Mouse (Mus musculus) T-cell, adult 2 months (primary cell): Measurements from ENCODE around the gene Hlcs.

Experiments used
- DNase-seq: peaks from one replicate; pipeline ENCODE4 v3.0.0; 2022; ENCODE audit warnings: low spot score

The Hlcs gene

DNA sequence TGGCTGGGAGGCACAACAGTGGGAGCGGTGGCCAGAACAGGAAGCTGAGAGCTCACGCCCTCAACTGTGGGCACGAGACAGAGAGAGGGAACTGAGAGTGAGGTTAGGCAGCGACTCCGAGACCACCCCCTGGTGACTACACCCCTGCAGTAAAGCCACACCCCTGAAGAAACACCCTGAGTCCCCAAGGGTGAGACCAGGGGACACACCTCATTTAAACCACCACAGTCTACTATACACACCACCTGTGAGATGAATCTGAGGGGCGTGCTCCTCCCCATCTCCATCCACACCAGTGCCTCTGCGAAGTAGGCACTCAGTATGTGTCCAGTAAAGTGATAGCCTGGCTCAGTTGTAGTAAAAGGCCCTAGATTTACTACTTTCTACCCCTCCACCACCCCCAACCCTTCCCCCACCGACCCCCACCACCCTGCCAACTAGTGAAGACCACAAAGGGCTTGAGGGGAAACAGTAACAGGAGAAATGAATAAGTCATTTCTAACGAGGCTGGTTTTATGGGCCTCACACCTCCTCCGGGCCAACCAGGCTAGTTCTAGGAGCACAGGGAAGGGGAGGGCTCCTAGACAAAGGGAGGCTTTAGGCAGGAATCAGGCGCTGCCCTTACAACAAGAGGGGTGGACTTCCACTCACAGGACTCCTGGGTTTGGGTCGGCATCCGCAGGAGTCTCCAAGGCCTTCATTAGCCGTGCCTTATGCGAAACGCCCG lies 67.2 kb downstream of the Hlcs start:
- peak; percentile 41 for DNase-seq

DNA sequence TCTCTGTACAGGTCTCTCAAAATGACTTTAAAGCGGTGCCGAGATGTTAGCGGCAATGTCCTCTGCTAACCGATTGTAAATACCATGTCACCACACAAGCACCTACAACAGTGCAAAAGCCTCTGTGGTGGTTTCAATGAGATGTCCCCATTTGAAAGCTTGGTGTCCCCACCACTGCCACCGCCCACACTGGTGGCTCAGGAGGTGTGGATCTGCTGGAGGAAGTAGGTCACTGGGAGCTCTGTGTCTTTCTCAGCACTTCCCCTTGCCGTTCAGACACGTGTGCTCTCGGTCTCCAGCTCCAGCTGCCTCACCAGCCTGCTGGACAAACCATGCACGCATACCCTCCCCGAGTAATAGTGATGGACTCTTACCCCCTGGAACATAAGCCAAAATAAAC lies 72.2 kb downstream of the Hlcs start:
- peak; percentile 88 for DNase-seq

DNA sequence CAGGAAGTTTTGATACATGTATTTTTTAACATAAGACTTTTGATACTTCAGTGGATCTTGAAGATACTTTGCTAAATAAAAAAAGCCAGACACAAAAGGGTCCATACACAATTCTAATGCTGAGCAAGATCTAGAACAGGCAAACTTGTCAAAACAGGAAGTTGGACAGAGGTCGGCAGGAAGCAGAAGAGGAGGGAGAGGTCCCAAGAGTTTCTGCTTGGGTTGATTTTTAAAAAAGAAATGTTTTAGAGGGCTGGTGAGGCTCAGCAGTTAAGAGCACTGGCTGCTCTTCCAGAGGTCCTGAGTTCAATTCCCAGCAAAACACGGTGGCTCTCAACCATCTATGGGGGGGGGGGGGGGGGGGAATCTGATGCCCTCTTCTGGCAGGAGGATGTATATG lies 73.2 kb downstream of the Hlcs start:
- DNase-seq: peak; percentile 37

DNA sequence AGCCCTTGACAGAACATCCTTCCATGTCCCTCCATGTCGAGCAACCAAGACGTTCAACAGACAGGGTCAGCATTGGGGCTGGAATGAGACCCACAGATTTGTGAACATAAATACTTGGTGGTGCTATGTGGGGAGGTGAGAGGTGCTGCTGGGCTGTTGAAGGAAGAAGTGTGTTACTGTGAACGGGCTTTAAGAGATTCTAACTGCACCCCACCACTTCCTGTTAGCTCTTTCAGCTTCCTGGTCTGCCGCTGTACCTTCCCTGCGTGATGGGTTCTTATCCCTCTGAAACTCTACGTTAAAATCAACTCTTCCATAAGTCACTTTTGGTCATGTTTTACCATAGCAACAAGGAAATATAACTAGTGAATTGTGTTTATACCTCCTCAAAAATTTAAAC lies 73.8 kb downstream of the Hlcs start:
- DNase-seq: peak; percentile 58

DNA sequence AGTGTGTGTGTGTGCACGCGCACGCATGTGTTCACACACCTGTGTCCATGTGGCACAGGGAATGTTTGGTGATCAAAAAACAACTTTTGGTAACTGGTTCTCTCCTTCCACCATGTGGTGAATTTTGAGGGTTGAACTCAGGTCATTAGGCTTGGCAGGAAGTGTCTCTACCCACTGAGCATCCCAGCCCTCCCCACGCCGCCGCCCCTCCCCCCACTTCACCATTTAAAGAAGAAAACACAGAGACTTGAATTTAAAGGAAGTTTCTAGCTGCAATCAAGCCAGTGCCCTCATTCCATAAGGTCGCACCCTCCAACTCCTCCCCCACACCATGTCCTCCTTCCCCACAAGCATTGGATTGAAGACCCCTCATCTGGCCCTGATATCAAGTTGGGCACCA lies 74.2 kb downstream of the Hlcs start:
- DNase-seq: peak; percentile 26

DNA sequence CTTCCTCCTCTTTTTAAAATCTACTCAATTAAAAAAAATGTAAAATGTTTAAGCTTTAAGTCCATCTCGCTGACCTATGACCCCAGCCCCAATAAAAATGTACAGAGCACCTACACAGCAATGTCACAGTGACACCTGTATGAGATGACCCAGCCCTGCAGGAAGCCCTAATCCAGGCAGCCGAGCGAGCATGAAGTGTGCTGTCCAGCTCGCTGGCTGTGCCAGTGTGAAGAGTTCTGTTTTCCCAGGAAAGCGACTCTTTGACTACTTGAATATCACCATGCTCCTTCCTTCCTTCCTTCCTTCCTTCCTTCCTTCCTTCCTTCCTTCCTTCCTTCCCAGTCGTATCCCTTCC lies 76.3 kb downstream of the Hlcs start:
- DNase-seq: no peak

DNA sequence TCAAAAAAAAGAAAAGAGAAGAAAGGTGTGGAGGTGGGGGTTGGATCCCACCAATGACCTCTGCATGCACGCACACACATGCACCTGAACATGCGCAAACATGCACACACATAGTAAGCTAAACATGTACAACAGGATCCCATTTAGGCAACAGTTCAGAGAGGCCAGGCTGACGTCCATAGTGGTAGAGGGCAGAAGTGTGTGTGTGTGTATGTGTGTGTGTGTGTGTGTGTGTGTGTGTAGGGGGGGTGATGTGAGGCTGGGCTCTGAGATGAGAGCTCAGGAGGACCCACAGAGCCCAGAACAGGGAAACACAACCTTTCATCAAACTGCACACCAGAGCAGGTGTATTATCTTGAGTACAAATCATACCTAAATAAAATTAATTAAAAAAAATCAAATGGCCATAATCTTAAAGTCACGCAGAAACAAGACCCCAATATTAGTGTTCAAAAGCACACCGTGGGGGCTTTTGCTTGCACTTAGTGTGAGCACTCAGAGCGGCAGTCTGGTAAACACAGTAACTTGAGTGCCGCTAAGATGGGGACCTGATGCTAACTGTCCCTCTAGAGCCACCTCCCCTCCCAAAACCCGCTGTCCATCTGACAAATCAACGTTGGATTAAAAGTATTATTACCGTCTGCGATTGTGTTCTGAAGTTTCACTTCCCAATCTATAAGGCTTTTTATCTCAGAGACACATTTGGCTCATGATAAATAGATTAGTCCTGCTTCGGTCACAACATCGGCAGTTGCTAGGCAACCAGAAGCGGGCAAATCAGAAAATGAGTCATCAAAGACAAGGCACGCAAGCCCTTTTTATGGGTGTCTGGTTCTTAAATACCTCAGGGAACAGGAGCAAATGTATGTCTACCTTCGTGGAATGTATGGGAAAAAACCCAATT lies 76.9 kb downstream of the Hlcs start:
- peak; percentile 47 for DNase-seq

DNA sequence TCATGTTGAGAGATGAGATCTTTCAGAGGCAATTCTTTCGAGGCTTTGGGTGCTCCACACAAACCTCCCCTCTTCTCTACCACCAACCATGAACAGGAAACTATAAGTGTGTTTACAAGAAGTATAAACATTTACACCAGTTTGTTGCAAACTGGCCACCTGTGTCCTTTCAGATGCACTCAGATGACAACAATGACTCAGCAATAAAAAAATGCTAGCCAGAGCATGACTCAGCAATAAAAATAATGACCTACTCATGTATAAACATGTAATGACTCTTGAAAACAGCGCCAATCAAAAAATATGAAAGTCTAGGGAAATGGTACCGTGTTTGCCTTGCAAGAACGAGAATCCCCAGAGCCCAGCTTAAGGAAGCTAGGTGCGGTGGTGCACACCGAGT lies 77.7 kb downstream of the Hlcs start:
- no peak for DNase-seq

DNA sequence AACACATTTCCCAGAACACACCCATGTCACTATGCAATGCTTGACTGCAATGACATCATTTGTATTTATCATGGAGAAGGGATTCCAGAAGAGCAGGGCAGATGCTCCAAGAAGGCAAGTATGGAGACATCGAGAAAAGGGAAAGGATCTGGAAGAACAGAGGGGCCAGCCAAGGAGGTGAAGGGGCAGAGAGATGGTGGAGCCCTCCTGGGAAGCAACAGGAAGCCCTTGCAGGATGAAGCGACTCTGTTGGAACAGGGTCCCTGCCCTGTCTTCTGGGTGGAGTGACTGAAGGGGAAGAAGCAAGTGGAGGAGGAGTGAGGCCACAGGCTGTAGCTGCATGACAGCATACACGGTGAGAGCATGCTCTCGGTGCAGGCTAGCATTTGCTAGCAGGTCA lies 79.2 kb downstream of the Hlcs start:
- no peak for DNase-seq

DNA sequence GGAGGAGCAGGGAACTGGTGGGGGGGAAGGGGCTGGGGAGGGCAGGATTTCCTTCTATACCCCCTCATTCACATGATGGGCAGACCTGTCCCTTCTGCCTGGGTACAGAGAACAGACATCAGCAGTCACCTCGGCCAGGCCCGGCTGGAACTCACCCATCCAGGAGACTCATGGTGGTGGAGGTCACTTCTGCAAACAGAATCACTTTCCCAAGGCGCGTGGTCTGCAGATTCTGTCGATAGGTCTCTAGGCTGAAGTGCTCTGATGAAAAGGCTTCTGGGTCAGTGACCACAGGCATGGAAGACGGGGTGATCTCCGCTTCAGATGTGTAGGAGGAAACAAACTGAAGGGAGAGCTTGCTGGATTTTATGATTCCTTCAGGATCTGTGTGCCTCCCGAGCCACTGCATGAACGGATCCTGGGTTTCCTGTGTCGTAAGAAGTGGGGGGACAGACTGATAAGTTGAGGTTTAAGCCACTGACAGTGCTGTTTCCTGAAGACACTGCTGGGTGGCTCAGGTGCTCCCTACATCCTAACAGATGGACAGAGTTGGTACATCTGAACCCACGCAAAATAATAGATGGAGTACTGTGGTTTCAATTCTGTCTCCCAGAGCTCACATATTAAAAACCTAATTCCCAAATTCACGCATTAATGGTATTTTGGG lies 82.3 kb downstream of the Hlcs start:
- no peak for DNase-seq

DNA sequence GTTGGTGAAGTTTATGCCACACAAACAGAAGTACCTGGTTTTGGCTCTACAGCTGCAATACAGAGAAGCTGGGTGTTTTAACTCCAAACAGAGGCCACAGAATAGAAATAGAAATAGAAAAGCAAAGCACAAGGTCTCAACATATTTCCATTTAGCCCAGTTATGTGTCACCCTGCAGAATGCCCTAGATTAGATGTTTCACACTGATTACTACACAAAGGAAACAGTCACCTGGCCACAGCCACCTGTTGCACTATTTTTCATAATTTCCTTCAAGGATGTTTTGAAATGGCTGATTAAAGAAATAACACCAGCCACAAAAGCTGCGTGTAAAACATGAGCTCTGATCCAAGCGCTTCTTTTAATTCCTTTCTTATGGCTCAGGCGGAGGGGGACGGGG lies 82.9 kb downstream of the Hlcs start:
- DNase-seq: no peak

DNA sequence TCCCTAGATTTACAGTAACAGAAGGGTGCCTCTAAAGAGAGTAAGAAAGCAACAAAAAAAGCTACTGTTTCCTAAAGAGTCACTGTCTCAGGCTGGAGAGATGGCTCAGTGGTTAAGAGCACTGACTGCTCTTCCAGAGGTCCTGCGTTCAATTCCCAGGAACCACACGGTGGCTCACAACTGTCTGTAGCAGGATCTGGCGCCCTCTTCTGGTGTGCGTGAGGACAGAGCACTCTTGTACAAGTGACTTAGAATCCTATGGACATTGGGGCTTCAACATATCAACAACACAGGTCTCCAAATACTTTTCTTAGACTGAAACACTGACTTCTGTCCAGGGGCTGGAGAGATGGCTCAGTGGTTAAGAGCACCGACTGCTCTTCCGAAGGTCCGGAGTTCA lies 83.5 kb downstream of the Hlcs start:
- no peak for DNase-seq

DNA sequence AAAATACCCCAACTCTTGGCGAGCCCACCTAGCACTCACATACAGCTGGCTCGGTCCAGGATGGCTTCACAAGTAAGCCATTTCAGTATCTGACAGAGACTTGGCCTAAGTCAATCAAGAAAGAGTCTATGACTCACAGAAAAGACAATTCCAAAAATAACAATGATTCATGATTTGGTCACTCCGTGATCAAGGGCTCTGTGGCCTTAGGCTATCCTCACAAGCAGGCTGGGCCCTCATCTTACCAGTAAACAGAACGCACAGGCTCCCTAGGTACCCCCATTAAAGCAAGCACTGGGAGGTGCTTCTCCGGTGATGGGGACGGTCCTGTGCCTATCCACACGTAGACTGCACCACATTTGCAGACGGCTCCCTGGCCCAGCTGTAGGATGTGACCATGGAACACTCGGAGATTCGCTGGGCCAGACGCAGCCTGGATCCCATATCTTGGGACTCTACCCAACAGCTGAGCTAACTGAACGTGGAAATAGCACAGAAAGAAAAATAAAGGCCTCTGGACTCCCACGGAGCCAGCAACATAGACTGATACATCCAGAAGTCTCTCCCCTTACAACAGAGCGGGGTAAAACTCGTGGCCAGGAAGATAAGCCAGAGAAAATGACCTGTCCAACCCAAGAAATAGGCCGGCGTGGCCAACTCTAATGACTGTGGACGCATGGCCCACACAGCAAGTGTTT lies 84.4 kb downstream of the Hlcs start:
- no peak for DNase-seq

DNA sequence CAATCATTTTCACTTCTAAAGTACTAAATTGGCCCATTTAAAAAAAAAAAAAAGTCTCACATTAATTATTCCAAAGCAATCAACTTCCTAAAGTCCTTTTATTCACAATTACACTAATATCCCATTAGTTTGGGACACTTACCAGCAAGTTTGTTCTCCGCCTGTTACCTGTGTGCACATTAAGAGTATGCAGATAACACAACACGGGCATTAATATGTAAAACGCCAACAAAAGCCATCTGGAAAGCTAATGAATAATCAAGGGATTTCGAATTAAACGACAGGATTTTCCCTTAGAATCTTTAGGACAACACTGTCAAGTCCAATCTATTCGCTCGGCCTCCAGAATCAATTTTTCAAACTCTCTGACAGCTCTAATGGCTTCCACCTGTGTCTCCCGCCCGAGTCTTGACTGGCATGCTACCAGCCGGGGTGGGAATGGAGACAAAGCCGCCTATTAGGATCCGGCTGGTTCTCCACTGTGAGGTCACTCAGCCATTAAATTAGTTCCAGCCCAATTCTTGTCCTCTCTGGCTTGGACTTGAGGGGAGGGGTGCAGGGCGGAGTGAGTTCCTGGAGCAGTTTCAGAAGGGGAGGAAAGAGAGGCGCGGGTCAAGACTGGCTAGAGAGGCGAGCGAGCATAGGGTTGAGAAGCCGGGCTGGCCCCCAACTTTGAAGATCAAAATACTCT lies 85.9 kb downstream of the Hlcs start:
- DNase-seq: no peak

DNA sequence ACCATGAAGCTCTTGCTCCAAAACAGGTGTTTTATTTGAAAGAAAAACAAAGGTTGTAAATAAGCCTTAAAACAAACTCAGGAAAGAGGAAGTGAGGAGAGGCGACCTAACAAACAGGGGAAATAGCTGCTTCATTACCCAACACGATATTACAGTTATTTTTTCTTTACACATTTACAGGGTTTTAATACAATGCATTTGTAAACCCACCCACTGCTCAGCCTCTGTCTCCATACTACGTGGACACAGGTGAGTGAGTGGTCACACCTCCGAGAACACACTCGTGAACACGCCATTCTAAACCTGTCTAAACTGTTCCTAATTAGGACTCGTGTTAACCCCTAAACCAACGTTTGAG lies 90.0 kb downstream of the Hlcs start:
- DNase-seq: no peak

DNA sequence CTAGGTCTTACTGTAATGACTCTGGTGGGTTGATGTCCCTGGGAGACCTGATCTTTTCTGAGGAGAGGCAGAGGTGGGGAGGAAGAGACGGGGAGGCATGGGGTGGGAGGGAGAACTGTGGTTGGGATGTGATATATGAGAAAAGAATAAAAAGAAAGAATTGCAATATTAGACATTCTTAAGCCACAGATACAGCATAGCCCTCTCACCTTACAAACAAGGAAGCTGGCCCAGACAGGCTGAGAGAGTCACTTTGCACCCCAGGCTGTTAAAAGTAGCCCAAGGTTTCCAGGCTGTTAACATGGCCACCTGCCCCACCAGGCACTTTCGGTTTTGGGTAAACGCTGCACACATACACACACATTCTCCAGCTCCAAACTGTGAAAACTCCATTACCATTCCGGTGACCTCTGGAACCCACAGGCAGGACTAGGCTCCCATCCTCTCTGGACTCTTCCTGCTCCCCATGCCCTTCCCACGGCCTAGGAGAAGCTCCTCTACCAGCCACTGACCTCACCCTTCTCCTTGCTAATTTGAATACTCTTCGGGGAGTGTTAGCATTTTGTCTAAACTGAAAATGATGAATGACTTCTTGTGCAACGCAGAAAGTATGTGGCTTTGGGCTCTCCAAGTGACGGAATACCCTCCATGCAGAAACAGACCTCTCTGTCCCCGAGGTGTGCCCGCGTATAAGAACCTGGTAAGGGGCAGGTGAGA lies 90.6 kb downstream of the Hlcs start:
- DNase-seq: no peak

DNA sequence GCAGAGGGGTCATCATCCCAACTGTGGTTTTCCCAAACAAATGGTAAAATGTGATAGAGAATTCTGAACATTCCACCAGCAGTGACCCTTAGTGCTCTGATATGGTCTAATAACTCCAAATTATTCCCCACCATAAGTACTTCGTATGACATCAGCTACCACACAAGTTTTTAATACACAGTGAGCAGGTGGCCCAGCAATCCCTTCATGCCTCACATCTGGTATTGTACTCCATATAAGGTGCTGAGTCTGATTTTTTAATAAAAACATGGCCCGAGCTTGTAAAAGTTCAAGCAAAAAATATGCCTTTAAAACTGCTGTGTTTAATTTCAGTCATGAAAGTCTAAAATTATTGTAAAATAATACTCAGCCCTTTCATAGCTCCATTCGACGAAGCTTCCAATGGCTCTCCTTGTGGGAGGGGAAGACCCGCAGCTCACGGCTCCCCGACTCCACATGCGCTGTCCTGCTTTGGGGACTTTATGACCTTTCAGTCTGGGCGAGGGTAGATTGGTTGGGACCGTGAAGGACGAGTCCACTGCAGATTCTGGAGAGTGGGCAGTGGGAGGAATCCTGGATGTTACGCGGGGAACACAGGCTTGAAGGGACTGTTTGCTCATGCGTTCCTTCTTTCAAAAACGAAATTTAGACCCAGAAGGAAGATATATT lies 102.5 kb downstream of the Hlcs start:
- no peak for DNase-seq

DNA sequence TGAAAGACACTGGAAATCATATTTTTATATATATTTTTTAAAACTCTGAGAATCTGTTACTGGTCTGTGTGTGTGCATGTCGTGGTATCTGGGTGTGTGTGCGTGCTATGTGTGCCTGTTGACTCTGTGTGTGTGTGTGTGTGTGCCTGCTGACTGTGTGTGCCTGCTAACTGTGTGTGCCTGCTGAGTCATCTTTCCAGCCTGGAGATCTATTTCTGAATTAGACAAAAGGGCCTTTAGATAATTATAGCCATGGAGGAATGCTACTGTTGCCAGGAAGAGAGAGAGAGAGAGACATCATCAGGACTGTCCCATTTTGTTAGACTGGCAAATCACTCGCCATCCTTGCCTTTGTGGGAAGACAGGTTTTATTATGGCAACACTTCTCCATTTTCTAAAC lies 103.7 kb downstream of the Hlcs start:
- no peak for DNase-seq

DNA sequence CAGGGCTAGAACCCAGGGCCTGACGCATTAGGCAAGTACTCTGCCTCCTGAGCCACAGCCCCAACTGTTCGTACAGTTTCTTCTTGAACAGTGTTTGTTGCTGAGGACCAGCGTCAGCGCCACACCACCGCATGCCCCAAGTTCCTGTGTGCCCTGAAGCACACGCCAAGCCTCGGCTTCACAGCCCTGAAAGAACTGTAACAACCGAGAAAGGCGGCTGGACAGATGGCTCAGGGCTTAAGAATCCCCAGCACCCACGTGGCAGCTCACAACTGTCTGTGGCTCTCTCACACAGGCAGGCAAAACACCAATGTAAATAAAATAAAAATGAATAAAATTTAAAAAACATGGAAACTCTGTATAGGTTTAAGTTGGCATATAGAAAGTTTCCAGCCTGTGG lies 104.5 kb downstream of the Hlcs start:
- DNase-seq: no peak

DNA sequence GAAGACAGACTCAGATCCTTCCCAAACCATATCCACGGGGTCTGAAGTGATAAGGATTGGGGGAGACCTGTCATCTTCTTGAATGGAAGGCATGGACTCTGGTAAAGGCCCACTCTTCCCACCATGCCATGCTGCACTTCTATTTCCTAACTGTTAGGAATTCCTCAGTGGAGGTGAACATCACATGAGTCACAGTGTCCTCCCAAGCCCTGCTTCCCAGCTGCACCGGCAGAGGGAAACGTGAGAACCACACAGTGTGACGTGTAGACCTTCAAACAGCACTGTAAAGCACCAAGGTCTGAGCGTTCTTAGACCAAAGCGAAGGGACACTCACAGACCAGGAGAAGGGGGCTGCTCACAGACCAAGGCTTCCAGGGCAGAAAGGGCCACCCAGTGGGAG lies 105.2 kb downstream of the Hlcs start:
- DNase-seq: no peak
